Mouse (Mus musculus): ENCODE results near the gene Apol6. TPM values are rescaled to one million over a fixed set of nuclear protein-coding genes. Genes with fewer than 3 reads are reported as not detected.

The Apol6 gene
- polyA plus RNA-seq, 1 experiment from 2014 or later, result not detected

DNA sequence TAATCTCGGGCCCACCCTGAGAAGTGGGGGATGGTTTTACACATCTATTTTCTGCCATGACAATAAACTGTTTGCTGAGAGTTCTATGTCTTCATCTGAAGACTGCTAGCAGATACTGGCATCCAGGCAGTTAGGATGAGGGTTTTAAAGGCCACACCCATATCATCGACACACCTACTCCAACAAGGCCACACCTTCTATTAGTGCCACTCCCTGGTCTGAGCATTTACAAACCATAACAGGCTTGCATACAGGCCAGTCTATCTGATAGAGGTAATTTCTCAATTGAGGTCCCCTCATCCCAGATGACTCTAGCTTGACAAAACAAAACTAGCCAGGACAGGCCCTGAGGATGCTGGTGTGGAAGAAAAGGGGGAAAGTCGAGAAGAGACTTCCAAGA is 8.9 kb upstream of the Apol6 start:
- 71% methylated on average over 3 of the region's 3 CpGs for WGBS
- no peak overlapping the region for H3K9ac ChIP-seq
- H3K4me2 ChIP-seq, result no peak overlapping the region
- H3K27ac ChIP-seq, result peak overlapping the region; percentile 96
- no peaks in the 10 kb centered on the region for H3K36me3 ChIP-seq
- H3K27me3 ChIP-seq (replicated peaks), result no peaks in the 10 kb centered on the region
- ATAC-seq (ENCODE audit: insufficient read depth, low FRiP score, low read depth), result no peak
- H3K9me3 ChIP-seq, result no peaks in the 10 kb centered on the region
- H3K4me3 ChIP-seq (replicated peaks), result no peak overlapping the region
- peaks cover 25% of the 10 kb centered on the region for H3K4me1 ChIP-seq

DNA sequence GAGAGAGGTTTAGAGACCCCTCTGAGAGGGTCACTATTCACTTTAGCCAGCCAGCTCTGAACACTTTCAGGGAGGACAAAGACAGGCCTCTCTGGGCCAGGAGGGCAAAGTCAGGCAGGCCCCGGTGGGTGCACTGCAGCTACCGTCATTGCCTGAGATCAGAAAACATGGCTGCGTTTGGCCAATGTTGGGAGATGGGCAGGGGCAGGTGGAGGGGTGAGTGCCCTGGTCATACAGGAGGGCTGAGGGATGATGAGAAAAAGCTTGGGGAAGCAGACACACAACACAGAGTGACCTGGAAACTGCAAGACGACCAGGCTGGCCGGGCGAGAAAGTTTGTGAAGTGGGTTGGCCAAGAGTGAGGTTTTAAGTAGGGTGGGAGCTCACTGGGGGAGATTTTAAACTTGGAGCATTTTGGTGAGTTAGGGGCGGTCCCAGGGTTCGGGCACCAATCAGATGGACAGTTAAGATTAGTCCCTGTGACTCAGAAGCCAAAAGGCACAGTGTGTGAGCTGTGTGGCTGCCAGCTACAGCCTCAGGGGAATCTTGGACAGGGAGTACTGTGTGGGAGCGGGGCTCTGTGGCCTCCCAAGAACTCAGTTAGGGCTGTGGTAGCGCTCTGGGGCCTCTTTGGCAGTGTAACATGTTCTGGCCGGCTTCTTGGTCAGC is 8.1 kb upstream of the Apol6 start:
- no peak overlapping the region for H3K9ac ChIP-seq
- no peak overlapping the region for H3K4me3 ChIP-seq (replicated peaks)
- 42% methylated on average over 11 of the region's 11 CpGs for WGBS
- peak overlapping the region; percentile 96 for H3K27ac ChIP-seq
- peaks cover 25% of the 10 kb centered on the region for H3K4me1 ChIP-seq
- no peak overlapping the region for H3K4me2 ChIP-seq
- no peaks in the 10 kb centered on the region for H3K36me3 ChIP-seq
- no peaks in the 10 kb centered on the region for H3K27me3 ChIP-seq (replicated peaks)
- H3K9me3 ChIP-seq, result no peaks in the 10 kb centered on the region
- ATAC-seq (ENCODE audit: insufficient read depth, low FRiP score, low read depth), result peak; percentile 73

DNA sequence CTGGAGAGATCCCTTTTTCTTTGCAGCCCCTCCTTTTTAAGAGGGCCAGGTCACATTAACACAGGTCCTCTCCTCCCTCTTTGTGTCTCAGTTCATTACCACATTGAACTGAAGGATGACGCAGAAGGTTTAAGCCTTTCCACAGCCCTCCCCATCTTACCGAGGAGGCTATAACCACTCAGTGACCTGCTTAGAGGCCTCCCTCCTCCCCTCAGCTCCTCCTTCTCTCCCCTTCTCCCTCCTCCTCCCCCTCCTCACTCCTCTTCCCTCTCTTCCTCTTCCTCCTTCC is 7.6 kb upstream of the Apol6 start:
- Histone ChIP-seq H3K9me3 (no peaks in the 10 kb centered on the region), H3K4me1 (peaks cover 25% of the 10 kb centered on the region), H3K36me3 (no peaks in the 10 kb centered on the region), H3K27me3 (replicated peaks) (no peaks in the 10 kb centered on the region), H3K27ac (peak overlapping the region; percentile 96), H3K4me3 (replicated peaks) (no peak overlapping the region), H3K4me2 (peak overlapping the region; percentile 21; the same call in 1 of the 2 replicates), H3K9ac (no peak overlapping the region)
- ATAC-seq (ENCODE audit: insufficient read depth, low FRiP score, low read depth), result peak; percentile 48
- 26% methylated on average over 2 of the region's 2 CpGs for WGBS

DNA sequence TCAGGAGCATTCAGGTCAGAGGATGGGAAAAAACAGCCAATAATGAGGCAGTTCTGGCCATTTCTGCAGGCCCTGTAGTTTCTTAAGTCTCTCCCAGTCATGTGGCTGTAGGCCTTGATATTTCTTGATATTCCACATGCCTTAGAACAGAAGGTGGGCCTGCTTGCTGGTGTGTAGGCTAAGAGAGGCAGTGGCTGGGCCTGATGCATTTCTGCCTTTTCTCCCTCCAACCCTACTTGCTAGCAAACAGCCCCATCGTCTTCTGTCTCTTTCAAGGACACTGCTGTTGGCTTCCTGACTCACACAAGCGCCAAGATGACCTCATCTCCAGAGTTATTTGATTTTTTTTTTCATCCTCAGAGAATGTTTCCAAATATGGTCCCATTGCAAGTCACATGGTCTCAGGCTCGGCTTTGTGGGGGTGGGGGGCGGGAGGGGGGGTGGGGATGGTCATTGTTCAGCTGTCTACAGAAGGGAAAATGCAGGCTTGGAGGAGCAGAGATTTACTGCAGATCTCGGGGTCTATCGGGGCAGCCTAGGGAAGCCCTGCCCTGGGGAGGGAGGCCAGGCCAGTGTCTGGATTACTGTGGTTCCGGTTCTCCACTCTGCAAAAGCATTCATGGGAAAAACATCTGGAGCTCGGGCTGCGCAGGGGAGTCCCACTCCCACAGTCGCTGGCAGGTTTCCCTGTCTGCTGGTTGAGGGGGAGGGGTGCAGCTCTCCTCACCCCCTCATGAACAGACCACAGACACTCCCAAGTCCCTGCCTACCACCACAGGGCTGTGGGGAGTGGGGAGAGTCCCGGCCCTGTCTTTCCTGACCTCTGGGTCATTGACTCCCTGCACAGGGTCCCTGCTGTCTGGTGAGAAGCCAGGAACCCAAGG is 7.0 kb upstream of the Apol6 start:
- Histone ChIP-seq H3K36me3 (no peaks in the 10 kb centered on the region), H3K27ac (peak overlapping the region; percentile 96), H3K9me3 (no peaks in the 10 kb centered on the region), H3K4me2 (peak overlapping the region; percentile 21; the same call in 1 of the 2 replicates), H3K27me3 (replicated peaks) (no peaks in the 10 kb centered on the region), H3K9ac (no peak overlapping the region), H3K4me3 (replicated peaks) (no peak overlapping the region), H3K4me1 (peaks cover 25% of the 10 kb centered on the region)
- 9% methylated on average over 11 of the region's 11 CpGs for WGBS
- peak; percentile 83 for ATAC-seq (ENCODE audit: insufficient read depth, low FRiP score, low read depth)

DNA sequence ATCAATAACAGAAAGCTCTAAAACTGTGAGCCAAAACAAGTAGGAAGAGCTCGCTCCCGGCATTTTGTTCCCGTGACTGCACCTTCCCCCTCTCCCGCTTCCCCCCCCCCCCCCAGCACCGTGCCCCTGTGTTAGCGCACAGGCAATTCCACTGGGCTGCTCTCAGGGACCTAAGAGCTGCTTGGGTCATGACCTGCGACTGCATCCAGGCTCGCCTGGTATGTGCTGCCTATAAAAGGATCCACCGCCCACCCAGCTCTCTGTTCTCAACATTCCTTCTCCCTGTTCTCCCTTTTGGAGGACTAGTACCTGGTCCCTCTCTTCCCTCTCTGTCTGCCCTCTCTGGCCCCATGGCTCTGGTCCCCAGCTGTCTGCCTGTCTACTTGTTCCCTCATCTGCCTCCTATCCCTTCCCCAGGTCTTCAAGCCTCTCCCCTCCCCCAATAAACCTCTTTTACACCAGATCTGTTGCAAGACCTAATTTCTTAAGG is 5.3 kb upstream of the Apol6 start:
- no peaks in the 10 kb centered on the region for H3K36me3 ChIP-seq
- no peak overlapping the region for H3K9ac ChIP-seq
- H3K4me1 ChIP-seq, result peaks cover 25% of the 10 kb centered on the region
- H3K27me3 ChIP-seq (replicated peaks), result no peaks in the 10 kb centered on the region
- no peak for ATAC-seq (ENCODE audit: insufficient read depth, low FRiP score, low read depth)
- H3K27ac ChIP-seq, result no peak overlapping the region
- no peak overlapping the region for H3K4me2 ChIP-seq
- no peaks in the 10 kb centered on the region for H3K9me3 ChIP-seq
- 73% methylated on average over 8 of the region's 9 CpGs for WGBS
- H3K4me3 ChIP-seq (replicated peaks), result no peak overlapping the region

DNA sequence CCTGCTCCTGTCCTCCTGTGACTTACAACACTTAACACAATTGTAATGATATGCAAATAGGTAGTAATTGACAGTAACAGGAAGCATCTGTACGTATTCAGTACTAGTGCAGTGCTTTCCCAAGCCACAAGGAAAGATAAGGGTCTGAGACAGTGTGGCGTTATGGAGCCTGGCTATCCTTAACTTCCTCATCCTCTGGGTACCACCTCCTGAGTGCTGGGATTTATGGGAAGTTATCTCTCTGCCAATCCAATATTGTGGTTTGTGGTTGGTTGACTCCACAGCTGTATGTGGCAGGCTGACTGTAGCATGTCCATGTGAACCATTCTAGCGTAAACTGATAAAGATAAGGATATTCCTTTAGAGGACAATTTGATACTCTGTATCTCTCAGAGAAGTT is 3.7 kb upstream of the Apol6 start:
- Histone ChIP-seq H3K4me3 (replicated peaks) (no peak overlapping the region), H3K36me3 (no peaks in the 10 kb centered on the region), H3K4me1 (peaks cover 21% of the 10 kb centered on the region), H3K27me3 (replicated peaks) (no peaks in the 10 kb centered on the region), H3K27ac (no peak overlapping the region), H3K9me3 (no peaks in the 10 kb centered on the region), H3K9ac (no peak overlapping the region), H3K4me2 (no peak overlapping the region)
- WGBS, result 76% methylated on average over 3 of the region's 3 CpGs
- ATAC-seq (ENCODE audit: insufficient read depth, low FRiP score, low read depth), result no peak

DNA sequence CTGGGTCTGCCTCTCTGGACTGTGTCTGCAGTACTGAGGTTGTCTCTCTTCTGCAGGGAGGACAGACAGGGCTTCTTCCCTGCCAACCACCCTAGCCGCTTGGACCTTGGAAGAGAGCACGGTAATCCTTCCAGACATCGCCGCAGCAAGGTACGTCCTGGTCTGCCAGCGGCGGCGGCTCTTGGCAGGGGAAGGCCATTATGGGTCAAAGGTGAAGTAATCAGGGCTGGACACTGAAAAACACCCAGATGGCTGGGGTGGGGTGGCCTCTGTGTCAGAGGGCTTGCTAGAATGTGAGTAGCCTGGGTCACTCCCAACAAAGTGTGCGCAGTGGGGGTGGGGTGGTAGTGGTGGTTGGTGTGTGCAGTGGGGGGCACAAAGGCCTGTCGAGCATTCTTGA is 1.1 kb downstream of the Apol6 start:
- H3K9ac ChIP-seq, result no peak overlapping the region
- WGBS, result 56% methylated on average over 10 of the region's 10 CpGs
- H3K27me3 ChIP-seq (replicated peaks), result no peaks in the 10 kb centered on the region
- no peaks in the 10 kb centered on the region for H3K36me3 ChIP-seq
- H3K4me1 ChIP-seq, result no peaks in the 10 kb centered on the region
- H3K4me2 ChIP-seq, result no peak overlapping the region
- no peak overlapping the region for H3K4me3 ChIP-seq (replicated peaks)
- ATAC-seq (ENCODE audit: insufficient read depth, low FRiP score, low read depth), result no peak
- no peaks in the 10 kb centered on the region for H3K9me3 ChIP-seq
- H3K27ac ChIP-seq, result no peak overlapping the region

DNA sequence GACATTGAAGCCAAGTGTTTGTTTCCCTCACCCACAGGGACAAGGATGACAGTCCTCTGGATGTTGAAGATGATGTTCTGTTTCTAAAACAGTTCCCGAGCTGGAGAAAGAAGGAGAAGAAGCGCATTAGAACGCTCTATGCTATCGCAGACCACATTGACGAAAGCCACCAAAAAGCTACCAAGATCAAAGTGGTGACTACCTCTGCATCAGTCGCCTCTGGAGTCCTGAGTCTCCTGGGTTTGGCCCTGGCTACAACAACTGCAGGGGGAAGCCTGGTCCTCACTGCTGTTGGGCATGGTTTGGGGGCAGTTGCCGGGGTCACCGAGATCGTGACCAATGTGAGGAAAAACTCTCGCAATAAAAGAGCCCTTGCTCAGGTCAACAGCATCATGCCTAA is 6.0 kb downstream of the Apol6 start, which contains the start of gene Mb:
Gene Mb (minus strand): TSS at position 101 of the 400 bp plus-strand sequence.
- Histone ChIP-seq H3K4me2 (no peak within 1 kb of the TSS), H3K4me3 (replicated peaks) (no peak within 1 kb of the TSS), H3K4me1 (no peaks in the 10 kb centered on the region), H3K9ac (no peak within 1 kb of the TSS), H3K27me3 (replicated peaks) (no peaks in the 10 kb centered on the region), H3K27ac (no peak within 1 kb of the TSS), H3K36me3 (no peaks in the 10 kb centered on the region), H3K9me3 (no peaks in the 10 kb centered on the region)
- ATAC-seq (ENCODE audit: insufficient read depth, low FRiP score, low read depth), result no peak
- 92% methylated on average over 10 of the region's 10 CpGs for WGBS

DNA sequence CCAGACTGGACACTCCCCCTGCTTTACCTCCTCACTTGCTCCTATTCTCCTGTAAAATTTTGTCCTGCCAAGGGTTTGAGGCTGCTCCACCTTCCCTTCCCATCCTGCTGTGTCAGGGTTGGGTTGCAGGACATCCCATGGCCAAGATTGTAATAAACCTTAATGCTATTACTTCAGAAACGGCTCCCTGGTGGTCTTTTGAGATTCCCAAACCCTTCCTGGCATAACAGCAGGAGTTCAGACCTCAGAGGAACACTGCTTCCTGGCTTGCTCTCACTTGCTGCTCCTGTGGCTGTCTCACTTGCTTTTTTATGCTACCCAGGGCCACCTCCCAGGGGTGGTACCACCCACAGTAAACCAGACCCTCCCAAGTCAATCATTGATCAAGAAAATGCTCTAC is 7.6 kb downstream of the Apol6 start:
- H3K27ac ChIP-seq, result no peak overlapping the region
- 53% methylated on average over 1 of the region's 1 CpGs for WGBS
- H3K27me3 ChIP-seq (replicated peaks), result no peaks in the 10 kb centered on the region
- no peak for ATAC-seq (ENCODE audit: insufficient read depth, low FRiP score, low read depth)
- no peaks in the 10 kb centered on the region for H3K9me3 ChIP-seq
- H3K9ac ChIP-seq, result no peak overlapping the region
- peaks cover 4% of the 10 kb centered on the region; the same call in 1 of the 2 replicates for H3K4me1 ChIP-seq
- no peaks in the 10 kb centered on the region for H3K36me3 ChIP-seq
- H3K4me3 ChIP-seq (replicated peaks), result no peak overlapping the region
- H3K4me2 ChIP-seq, result no peak overlapping the region

DNA sequence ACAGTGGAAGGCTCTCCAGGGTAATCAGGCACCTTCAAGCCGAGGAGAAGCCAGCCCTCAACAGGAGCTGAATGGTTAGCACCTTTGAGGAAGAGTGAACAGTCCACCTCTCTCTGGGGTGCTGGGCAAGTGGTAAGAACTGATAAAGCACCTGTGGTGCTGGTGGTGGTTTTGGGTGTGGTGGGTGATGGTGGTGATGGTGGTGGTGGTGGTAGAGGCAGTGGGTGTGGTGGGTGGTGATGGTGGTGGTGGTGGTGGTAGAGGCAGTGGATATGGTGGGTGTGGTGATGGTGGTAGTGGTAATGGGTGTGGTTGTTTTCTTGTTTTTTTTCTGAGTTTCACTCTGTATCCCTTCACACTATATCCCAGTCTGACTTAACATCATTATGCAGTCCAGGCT is 8.5 kb downstream of the Apol6 start:
- Histone ChIP-seq H3K4me1 (peaks cover 4% of the 10 kb centered on the region; the same call in 1 of the 2 replicates), H3K27ac (no peak overlapping the region), H3K9me3 (no peaks in the 10 kb centered on the region), H3K36me3 (no peaks in the 10 kb centered on the region), H3K27me3 (replicated peaks) (no peaks in the 10 kb centered on the region), H3K4me2 (no peak overlapping the region), H3K9ac (no peak overlapping the region), H3K4me3 (replicated peaks) (no peak overlapping the region)
- ATAC-seq (ENCODE audit: insufficient read depth, low FRiP score, low read depth), result 0 out of 2 replicates have a peak, but pooled peaks have one; percentile 32
- 100% methylated on average over 1 of the region's 1 CpGs for WGBS

DNA sequence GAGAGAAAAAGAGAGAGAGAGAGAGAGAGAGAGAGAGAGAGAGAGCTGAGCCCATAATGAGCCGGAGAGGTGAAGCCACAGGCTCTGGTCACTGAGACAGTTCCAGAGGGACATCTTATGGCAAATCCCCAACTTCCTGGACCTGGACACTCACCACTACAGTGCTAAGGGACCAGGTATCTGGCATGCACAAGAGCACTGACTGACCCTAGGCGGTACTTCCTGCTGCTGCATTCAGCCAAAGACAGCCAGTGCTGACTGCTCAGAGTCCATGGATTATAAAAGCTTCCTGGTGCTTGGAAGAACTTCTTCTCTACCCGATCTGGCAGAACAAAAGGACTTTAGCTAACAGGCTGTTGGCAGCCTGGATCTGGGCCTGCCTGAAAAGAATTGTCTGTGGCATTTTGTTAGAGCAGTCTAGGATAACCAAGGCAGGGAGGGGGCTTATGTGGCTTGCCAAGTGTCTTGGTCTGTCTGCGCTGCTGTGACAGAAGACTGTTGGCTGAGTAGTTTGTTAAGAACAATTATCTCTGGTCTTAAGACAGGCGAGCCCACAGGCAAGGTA is 10.2 kb downstream of the Apol6 start:
- no peak overlapping the region for H3K9ac ChIP-seq
- no peak overlapping the region for H3K4me2 ChIP-seq
- H3K27ac ChIP-seq, result 0 out of 2 replicates have a peak overlapping the region, but pooled peaks have one; percentile 11
- 68% methylated on average over 5 of the region's 5 CpGs for WGBS
- H3K4me3 ChIP-seq (replicated peaks), result no peak overlapping the region
- no peaks in the 10 kb centered on the region for H3K27me3 ChIP-seq (replicated peaks)
- H3K9me3 ChIP-seq, result no peaks in the 10 kb centered on the region
- H3K4me1 ChIP-seq, result peaks cover 4% of the 10 kb centered on the region; the same call in 1 of the 2 replicates
- no peak for ATAC-seq (ENCODE audit: insufficient read depth, low FRiP score, low read depth)
- no peaks in the 10 kb centered on the region for H3K36me3 ChIP-seq

Data from stomach, embryonic 15.5 days (tissue).